Mouse (Mus musculus): Measurements from ENCODE around the gene Ajuba. TPM values are rescaled to one million over a fixed set of nuclear protein-coding genes. Genes with fewer than 3 reads are reported as not detected.

Gene Ajuba
- polyA plus RNA-seq, 1 experiment from 2014 or later, result 40.0 TPM

DNA sequence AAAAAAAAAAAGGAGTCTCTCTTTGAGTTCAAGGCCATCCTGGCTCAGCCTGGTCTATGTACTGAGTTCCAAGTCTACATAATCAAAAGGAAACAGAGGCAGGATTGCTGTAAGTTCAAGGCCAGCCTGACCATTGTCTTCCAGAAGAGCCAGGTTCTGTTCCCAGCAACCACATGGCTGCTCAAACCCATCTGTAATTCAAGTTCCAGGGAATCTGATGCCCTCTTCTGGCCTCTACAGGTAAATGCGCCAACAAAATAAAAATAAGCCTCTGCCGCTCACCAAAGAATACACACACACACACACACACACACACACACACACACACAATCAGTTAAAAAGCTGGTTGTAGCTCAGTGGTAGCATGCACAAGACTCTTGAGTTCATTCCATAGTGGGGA, 38.8 kb downstream of the Ajuba start:
- Histone ChIP-seq H3K36me3 (ENCODE audit: insufficient read depth, low read length) (no peaks in the 10 kb centered on the region), H3K9me3 (ENCODE audit: low read length) (no peaks in the 10 kb centered on the region), H3K4me1 (ENCODE audit: insufficient read depth, low read depth, low read length) (no peaks in the 10 kb centered on the region), H3K27me3 (replicated peaks; ENCODE audit: insufficient read depth, low read length) (no peaks in the 10 kb centered on the region), H3K27ac (ENCODE audit: low read length) (no peak overlapping the region), H3K4me3 (ENCODE audit: low read depth, low read length) (no peak overlapping the region), H3K4me2 (replicated peaks; ENCODE audit: low read depth, low read length) (no peak overlapping the region), H3K9ac (replicated peaks; ENCODE audit: low read depth) (no peak overlapping the region)
- no peak for ATAC-seq
- DNase-seq (ENCODE audit: low spot score), result no peak
- 88% methylated on average over 2 of the region's 2 CpGs for WGBS
- TF ChIP-seq EP300 (IDR thresholded peaks at IDR 0.05) (no peak), CTCF (IDR thresholded peaks at IDR 0.05) (no peak)

DNA sequence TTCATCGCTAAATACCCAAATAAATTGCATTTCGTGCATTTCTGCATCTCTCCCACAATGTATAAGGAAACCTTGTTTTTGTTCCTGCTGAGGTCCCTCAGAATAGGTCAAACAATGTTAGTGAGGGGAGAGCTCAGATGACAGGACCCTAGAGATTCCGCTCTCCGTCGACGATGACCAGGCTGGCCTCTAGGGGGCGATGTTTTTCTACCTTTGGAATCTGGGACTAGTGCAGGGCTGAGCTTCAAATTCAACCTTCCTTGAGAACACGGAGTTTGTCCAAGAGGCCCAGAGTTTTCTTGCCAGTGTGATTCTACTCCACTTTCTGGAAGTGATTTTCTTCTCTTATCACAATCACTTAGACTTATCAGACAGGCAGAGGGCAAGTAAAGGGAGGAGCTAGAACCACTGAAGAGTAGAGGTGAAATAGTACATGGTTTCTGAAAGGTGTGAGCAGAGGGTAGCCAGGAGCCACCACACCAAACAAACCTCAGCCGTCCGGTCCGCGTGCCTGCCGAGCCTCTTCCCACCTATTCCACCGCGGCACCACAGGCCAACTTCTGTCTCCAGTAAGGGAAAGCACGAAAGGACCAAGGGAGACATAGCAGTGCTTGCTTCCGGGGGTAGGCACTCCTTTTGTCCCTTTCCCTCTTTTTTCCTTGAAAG, 48.8 kb downstream of the Ajuba start:
- H3K4me3 ChIP-seq (ENCODE audit: low read depth, low read length), result no peak overlapping the region
- H3K27ac ChIP-seq (ENCODE audit: low read length), result no peak overlapping the region
- peak; percentile 88 for TF ChIP-seq CTCF (IDR thresholded peaks at IDR 0.05)
- TF ChIP-seq EP300 (IDR thresholded peaks at IDR 0.05), result no peak
- DNase-seq (ENCODE audit: low spot score) (peak; percentile 84), ATAC-seq (peak; percentile 83)
- 0 out of 2 replicates have a peak, but pooled peaks cover 2% of the 10 kb centered on the region for H3K4me1 ChIP-seq (ENCODE audit: insufficient read depth, low read depth, low read length)
- 10% methylated on average over 17 of the region's 17 CpGs for WGBS
- no peak overlapping the region for H3K4me2 ChIP-seq (replicated peaks; ENCODE audit: low read depth, low read length)
- H3K27me3 ChIP-seq (replicated peaks; ENCODE audit: insufficient read depth, low read length), result no peaks in the 10 kb centered on the region
- H3K36me3 ChIP-seq (ENCODE audit: insufficient read depth, low read length), result no peaks in the 10 kb centered on the region
- no peak overlapping the region for H3K9ac ChIP-seq (replicated peaks; ENCODE audit: low read depth)
- no peaks in the 10 kb centered on the region for H3K9me3 ChIP-seq (ENCODE audit: low read length)

DNA sequence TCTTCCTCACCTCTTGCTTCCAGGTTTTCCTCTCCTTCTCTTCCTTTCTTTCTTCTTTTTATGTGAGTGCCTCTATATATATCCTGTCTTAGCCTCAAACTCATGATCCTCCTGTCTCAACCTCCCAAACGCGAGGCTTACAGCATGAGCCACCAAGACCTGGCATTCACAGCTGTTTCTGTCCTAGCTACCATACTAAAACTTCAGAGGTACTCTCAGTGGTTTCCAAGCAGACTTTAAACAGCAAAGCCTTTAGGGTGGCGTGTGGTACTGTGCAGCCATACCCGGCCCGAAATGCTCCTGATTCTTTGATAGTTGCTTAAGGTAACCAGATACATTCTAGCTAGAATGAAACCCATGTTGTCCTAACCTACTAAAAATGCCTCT, 49.4 kb downstream of the Ajuba start:
- Histone ChIP-seq H3K27ac (ENCODE audit: low read length) (no peak overlapping the region), H3K9ac (replicated peaks; ENCODE audit: low read depth) (no peak overlapping the region), H3K4me1 (ENCODE audit: insufficient read depth, low read depth, low read length) (0 out of 2 replicates have a peak, but pooled peaks cover 2% of the 10 kb centered on the region), H3K27me3 (replicated peaks; ENCODE audit: insufficient read depth, low read length) (no peaks in the 10 kb centered on the region), H3K36me3 (ENCODE audit: insufficient read depth, low read length) (no peaks in the 10 kb centered on the region), H3K9me3 (ENCODE audit: low read length) (no peaks in the 10 kb centered on the region), H3K4me2 (replicated peaks; ENCODE audit: low read depth, low read length) (no peak overlapping the region), H3K4me3 (ENCODE audit: low read depth, low read length) (no peak overlapping the region)
- no peak for TF ChIP-seq EP300 (IDR thresholded peaks at IDR 0.05)
- TF ChIP-seq CTCF (IDR thresholded peaks at IDR 0.05), result no peak
- DNase-seq (ENCODE audit: low spot score) (no peak), ATAC-seq (no peak)
- WGBS, result 19% methylated on average over 5 of the region's 5 CpGs

DNA sequence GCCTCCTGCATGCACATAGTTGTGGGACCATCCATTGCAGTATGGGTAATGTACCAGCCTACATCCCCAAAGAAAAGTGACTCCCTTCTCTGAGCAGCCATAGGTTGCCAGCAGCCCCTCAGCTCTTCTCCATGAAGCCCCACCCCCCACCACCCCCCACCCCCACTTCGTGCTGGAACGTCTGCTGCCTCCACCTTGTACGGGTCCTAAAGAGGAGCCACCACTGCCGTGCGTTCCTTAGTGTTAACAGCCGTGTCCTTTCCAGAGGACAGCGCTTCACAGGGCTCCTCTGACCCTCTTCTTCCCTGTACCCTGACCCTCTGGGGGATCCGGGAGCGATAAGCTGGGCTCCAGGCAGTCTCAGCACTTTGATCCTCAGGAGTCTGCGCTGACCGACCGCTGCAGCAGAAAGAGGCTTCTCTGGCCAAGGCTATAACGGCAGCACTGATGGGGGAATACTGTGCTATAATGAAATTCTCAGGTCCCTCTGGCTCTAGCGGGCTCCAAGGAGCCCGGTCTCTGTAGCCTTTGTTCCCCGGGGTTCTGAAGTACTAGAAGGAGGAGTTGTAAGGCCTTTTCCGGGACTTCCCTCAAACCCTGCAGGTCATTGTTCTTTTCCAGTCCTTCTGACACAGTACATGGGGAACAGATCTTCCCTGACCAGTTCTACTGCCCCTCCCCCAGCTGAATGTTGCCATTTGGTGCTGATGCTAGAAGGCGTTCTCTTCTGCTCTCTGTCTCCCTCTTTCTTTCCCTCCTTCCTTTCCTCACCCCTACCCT, 49.9 kb downstream of the Ajuba start:
- Histone ChIP-seq H3K27ac (ENCODE audit: low read length) (no peak overlapping the region), H3K9ac (replicated peaks; ENCODE audit: low read depth) (no peak overlapping the region), H3K4me1 (ENCODE audit: insufficient read depth, low read depth, low read length) (0 out of 2 replicates have a peak, but pooled peaks cover 2% of the 10 kb centered on the region), H3K9me3 (ENCODE audit: low read length) (no peaks in the 10 kb centered on the region), H3K36me3 (ENCODE audit: insufficient read depth, low read length) (no peaks in the 10 kb centered on the region), H3K4me2 (replicated peaks; ENCODE audit: low read depth, low read length) (peak overlapping the region; percentile 49), H3K27me3 (replicated peaks; ENCODE audit: insufficient read depth, low read length) (no peaks in the 10 kb centered on the region), H3K4me3 (ENCODE audit: low read depth, low read length) (no peak overlapping the region)
- WGBS, result 2% methylated on average over 17 of the region's 18 CpGs
- TF ChIP-seq CTCF (IDR thresholded peaks at IDR 0.05) (no peak), EP300 (IDR thresholded peaks at IDR 0.05) (no peak)
- ATAC-seq, result peak; percentile 41
- DNase-seq (ENCODE audit: low spot score), result peak; percentile 16

DNA sequence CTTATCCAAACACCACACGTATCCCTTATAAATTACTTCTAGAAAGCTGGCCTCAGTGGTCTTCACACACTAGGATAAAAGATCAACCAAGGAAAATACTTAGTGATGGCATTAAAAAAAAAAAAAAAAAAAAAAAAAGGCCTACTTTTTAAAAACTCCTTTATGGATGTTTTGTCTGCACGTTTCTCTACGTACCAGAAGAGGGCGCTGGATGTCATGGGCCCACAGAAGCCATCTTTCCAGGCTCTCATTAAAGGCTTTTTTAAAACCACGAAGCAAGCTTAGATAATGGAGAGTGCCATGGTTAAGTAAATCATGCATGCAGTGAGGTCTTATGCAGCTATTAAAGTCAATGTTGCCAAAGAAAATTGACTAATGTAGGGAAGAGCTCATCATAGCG, 53.8 kb downstream of the Ajuba start:
- ATAC-seq (no peak), DNase-seq (ENCODE audit: low spot score) (peak; percentile 49)
- 31% methylated on average over 6 of the region's 6 CpGs for WGBS
- no peak overlapping the region for H3K4me3 ChIP-seq (ENCODE audit: low read depth, low read length)
- no peaks in the 10 kb centered on the region for H3K27me3 ChIP-seq (replicated peaks; ENCODE audit: insufficient read depth, low read length)
- no peaks in the 10 kb centered on the region for H3K36me3 ChIP-seq (ENCODE audit: insufficient read depth, low read length)
- no peak overlapping the region for H3K27ac ChIP-seq (ENCODE audit: low read length)
- H3K4me1 ChIP-seq (ENCODE audit: insufficient read depth, low read depth, low read length), result 0 out of 2 replicates have a peak, but pooled peaks cover 2% of the 10 kb centered on the region
- H3K9ac ChIP-seq (replicated peaks; ENCODE audit: low read depth), result no peak overlapping the region
- H3K4me2 ChIP-seq (replicated peaks; ENCODE audit: low read depth, low read length), result no peak overlapping the region
- TF ChIP-seq CTCF (IDR thresholded peaks at IDR 0.05) (peak; percentile 57), EP300 (IDR thresholded peaks at IDR 0.05) (no peak)
- no peaks in the 10 kb centered on the region for H3K9me3 ChIP-seq (ENCODE audit: low read length)

MicroRNAs within 50 kb of the gene (microRNA counts, 519-probe panel; counts per million panel counts)
- microRNA mmu-miR-686, result not detected

Small RNAs within 50 kb of the gene (microRNA-seq; reads per million reads assigned to microRNA genes)
- gene Mir686, result not detected

Other genes starting within 250 kb of the Ajuba start
- gene Oxa1l, start 216.7 kb downstream of the Ajuba start, polyA plus RNA-seq (2015; fragmentation: Nextera tagmentation; extraction: Ambion mirVana), result 31.5 and 35.0 TPM in 2 replicates
- 20.7 and 24.3 TPM in 2 replicates for gene Slc7a7, start 159.8 kb downstream of the Ajuba start, polyA plus RNA-seq (2015; fragmentation: Nextera tagmentation; extraction: Ambion mirVana)
- gene Mrpl52, start 150.6 kb downstream of the Ajuba start, polyA plus RNA-seq (2015; fragmentation: Nextera tagmentation; extraction: Ambion mirVana), result 251 and 266 TPM in 2 replicates
- gene Mmp14, start 145.9 kb downstream of the Ajuba start, polyA plus RNA-seq (2015; fragmentation: Nextera tagmentation; extraction: Ambion mirVana), result 150 and 155 TPM in 2 replicates
- gene Lrp10, start 113.4 kb downstream of the Ajuba start, polyA plus RNA-seq (2015; fragmentation: Nextera tagmentation; extraction: Ambion mirVana), result 92.5 and 96.5 TPM in 2 replicates
- gene Rem2, start 101.5 kb downstream of the Ajuba start, polyA plus RNA-seq (2015; fragmentation: Nextera tagmentation; extraction: Ambion mirVana), result 11.9 and 16.0 TPM in 2 replicates
- 21.2 and 24.3 TPM in 2 replicates for gene Prmt5, start 60.0 kb downstream of the Ajuba start, polyA plus RNA-seq (2015; fragmentation: Nextera tagmentation; extraction: Ambion mirVana)
- gene Haus4, start 22.9 kb downstream of the Ajuba start, polyA plus RNA-seq (2015; fragmentation: Nextera tagmentation; extraction: Ambion mirVana), result 22.1 and 24.2 TPM in 2 replicates
- 3.8 and 6.2 TPM in 2 replicates for gene 4931414P19Rik, start 28.4 kb upstream of the Ajuba start, polyA plus RNA-seq (2015; fragmentation: Nextera tagmentation; extraction: Ambion mirVana)
- 231 and 251 TPM in 2 replicates for gene Psmb5, start 40.5 kb upstream of the Ajuba start, polyA plus RNA-seq (2015; fragmentation: Nextera tagmentation; extraction: Ambion mirVana)
- gene Psmb11, start 43.9 kb upstream of the Ajuba start, polyA plus RNA-seq (2015; fragmentation: Nextera tagmentation; extraction: Ambion mirVana), result 0.04 TPM in 1 of 2 replicates, not detected in the other
- not detected in 2 replicates for gene Gm17606, start 63.4 kb upstream of the Ajuba start, polyA plus RNA-seq (2015; fragmentation: Nextera tagmentation; extraction: Ambion mirVana)
- 0.32 and 0.50 TPM in 2 replicates for gene Cdh24, start 63.8 kb upstream of the Ajuba start, polyA plus RNA-seq (2015; fragmentation: Nextera tagmentation; extraction: Ambion mirVana)
- gene 1700123O20Rik, start 108.7 kb upstream of the Ajuba start, polyA plus RNA-seq (2015; fragmentation: Nextera tagmentation; extraction: Ambion mirVana), result 63.0 and 67.5 TPM in 2 replicates
- gene Acin1, start 109.4 kb upstream of the Ajuba start, polyA plus RNA-seq (2015; fragmentation: Nextera tagmentation; extraction: Ambion mirVana), result 74.0 and 82.5 TPM in 2 replicates
- gene Gm29776, start 121.3 kb upstream of the Ajuba start, polyA plus RNA-seq (2015; fragmentation: Nextera tagmentation; extraction: Ambion mirVana), result 0.20 and 0.25 TPM in 2 replicates
- gene Cebpe, start 134.6 kb upstream of the Ajuba start, polyA plus RNA-seq (2015; fragmentation: Nextera tagmentation; extraction: Ambion mirVana), result 0.58 and 0.69 TPM in 2 replicates
- 1.2 TPM in 2 replicates for gene Slc7a8, start 204.4 kb upstream of the Ajuba start, polyA plus RNA-seq (2015; fragmentation: Nextera tagmentation; extraction: Ambion mirVana)
- gene Rnf212b, start 236.6 kb upstream of the Ajuba start, polyA plus RNA-seq (2015; fragmentation: Nextera tagmentation; extraction: Ambion mirVana), result not detected in 2 replicates